Mouse (Mus musculus) lung, embryonic 14.5 days (tissue): ENCODE measurements around the gene Cryaa. TPM values are rescaled to one million over a fixed set of nuclear protein-coding genes. Genes with fewer than 3 reads are reported as not detected.
A peak's percentile ranks its signal among the peaks of the same experiment; 100 is the strongest.

Experiments
- ATAC-seq: fragments of 200-750 bp; cut with Nextera tagmentation; 2 replicates; pipeline ENCODE4 v1.8.0; 2017; ENCODE audit warnings: mild to moderate bottlenecking, moderate TSS enrichment, moderate library complexity; ENCODE audit not compliant: insufficient read depth
- DNase-seq: peaks from one replicate; pipeline ENCODE4 v3.0.0-alpha.2; 2015
- H3K27ac ChIP-seq: fragments of 300-500 bp; sonication (generic); 2 replicates; pipeline ENCODE4 v1.5.1; 2014; ENCODE audit warnings: low read depth, mild to moderate bottlenecking, moderate library complexity
- H3K27me3 ChIP-seq: fragments of 300-500 bp; sonication (generic); 2 replicates; pipeline ENCODE4 v1.6.1; 2014; ENCODE audit warnings: low read length, control low read depth; ENCODE audit not compliant: insufficient read depth
- H3K36me3 ChIP-seq: fragments of 300-500 bp; sonication (generic); 2 replicates; pipeline ENCODE4 v1.6.1; 2014; ENCODE audit warnings: control low read depth; ENCODE audit not compliant: insufficient read depth
- H3K4me1 ChIP-seq: fragments of 300-500 bp; sonication (generic); 2 replicates; pipeline ENCODE4 v1.6.1; 2014; ENCODE audit warnings: antibody characterized with exemption, control low read depth; ENCODE audit not compliant: insufficient read depth
- H3K4me2 ChIP-seq: fragments of 300-500 bp; sonication (generic); 2 replicates; pipeline ENCODE4 v1.6.1; 2014; ENCODE audit warnings: mild to moderate bottlenecking
- H3K4me3 ChIP-seq: fragments of 300-500 bp; sonication (generic); 2 replicates; pipeline ENCODE4 v1.5.1; 2014; ENCODE audit warnings: low read depth, low read length
- H3K9ac ChIP-seq: fragments of 300-500 bp; sonication (generic); 2 replicates; pipeline ENCODE4 v1.6.1; 2014
- H3K9me3 ChIP-seq: fragments of 300-500 bp; sonication (generic); 2 replicates; pipeline ENCODE4 v1.6.1; 2016; ENCODE audit warnings: low read depth, low read length, control low read depth
- CTCF ChIP-seq: IDR thresholded peaks from 2 replicates; pipeline ENCODE4 v1.5.1; 2016; ENCODE audit warnings: antibody characterized with exemption, low read depth
- WGBS: fragments of 180-500 bp; shearing (Covaris S2); extraction: QIAGEN DNeasy Blood & Tissue Kit; methylation state at CpG from one replicate; pipeline ENCODE4 v1.1.7; 2014; 5-methylcytosine and 5-hydroxymethylcytosine counted together
- polyA plus RNA-seq: library from polyadenylated mRNA; unstranded; fragments of >200 nt; fragmentation: Nextera tagmentation; extraction: Ambion mirVana; gene quantifications from 2 replicates; pipeline ENCODE4 v1.2.1, GENCODE M21; 2014

Cryaa gene
- polyA plus RNA-seq, 1 experiment from 2014 or later = not detected

- WGBS = 71% methylated on average over 8 of the region's 8 CpGs
- ATAC-seq = no peak
- DNase-seq = no peak
- Histone ChIP-seq H3K4me1 (peaks cover 6% of the 10 kb centered on the region), H3K27ac (no peak overlapping the region), H3K36me3 (peaks cover 15% of the 10 kb centered on the region), H3K27me3 (no peaks in the 10 kb centered on the region), H3K4me2 (no peak overlapping the region), H3K4me3 (no peak overlapping the region), H3K9ac (no peak overlapping the region), H3K9me3 (no peaks in the 10 kb centered on the region)
- no peak for TF ChIP-seq CTCF
These were observed 16.9 kb upstream of the Cryaa start for GRCm38 (mm10) chr17:31660661-31661250.

GRCm38 (mm10) chr17:31662855-31663254 is 14.8 kb upstream of the Cryaa start:
- 0 out of 2 replicates have a peak, but pooled peaks cover 3% of the 10 kb centered on the region for H3K4me1 ChIP-seq
- no peak overlapping the region for H3K4me2 ChIP-seq
- H3K36me3 ChIP-seq = no peaks in the 10 kb centered on the region
- no peak overlapping the region for H3K9ac ChIP-seq
- no peak; the same call in 1 of the 2 replicates for TF ChIP-seq CTCF
- H3K27me3 ChIP-seq = no peaks in the 10 kb centered on the region
- no peak for DNase-seq
- H3K9me3 ChIP-seq = no peaks in the 10 kb centered on the region
- H3K4me3 ChIP-seq = no peak overlapping the region
- no peak for ATAC-seq
- no peak overlapping the region for H3K27ac ChIP-seq

GRCm38 (mm10) chr17:31664760-31665159 is 12.8 kb upstream of the Cryaa start:
- peak; percentile 88 for TF ChIP-seq CTCF
- no peaks in the 10 kb centered on the region for H3K9me3 ChIP-seq
- WGBS = 4% methylated on average over 4 of the region's 4 CpGs
- ATAC-seq = peak; percentile 75
- H3K4me1 ChIP-seq = no peaks in the 10 kb centered on the region
- no peak overlapping the region for H3K27ac ChIP-seq
- no peaks in the 10 kb centered on the region for H3K27me3 ChIP-seq
- peak; percentile 88 for DNase-seq
- no peak overlapping the region for H3K4me2 ChIP-seq
- H3K4me3 ChIP-seq = no peak overlapping the region
- no peak overlapping the region for H3K9ac ChIP-seq
- no peaks in the 10 kb centered on the region for H3K36me3 ChIP-seq

- no peak for TF ChIP-seq CTCF
- DNase-seq (no peak), ATAC-seq (no peak)
- no peak overlapping the region for H3K4me2 ChIP-seq
- H3K4me1 ChIP-seq = no peaks in the 10 kb centered on the region
- H3K27me3 ChIP-seq = no peaks in the 10 kb centered on the region
- H3K4me3 ChIP-seq = no peak overlapping the region
- H3K27ac ChIP-seq = no peak overlapping the region
- no peaks in the 10 kb centered on the region for H3K36me3 ChIP-seq
- H3K9ac ChIP-seq = no peak overlapping the region
- no peaks in the 10 kb centered on the region for H3K9me3 ChIP-seq
- 59% methylated on average over 8 of the region's 9 CpGs for WGBS
These were observed 9.3 kb upstream of the Cryaa start for GRCm38 (mm10) chr17:31668306-31668705.

GRCm38 (mm10) chr17:31670163-31670562 is 7.4 kb upstream of the Cryaa start:
- DNase-seq (no peak), ATAC-seq (no peak)
- H3K27me3 ChIP-seq = no peaks in the 10 kb centered on the region
- no peak overlapping the region for H3K4me3 ChIP-seq
- no peak overlapping the region for H3K9ac ChIP-seq
- TF ChIP-seq CTCF = no peak
- H3K9me3 ChIP-seq = no peaks in the 10 kb centered on the region
- no peak overlapping the region for H3K4me2 ChIP-seq
- H3K36me3 ChIP-seq = no peaks in the 10 kb centered on the region
- 60% methylated on average over 11 of the region's 11 CpGs for WGBS
- H3K27ac ChIP-seq = no peak overlapping the region
- no peaks in the 10 kb centered on the region for H3K4me1 ChIP-seq

- WGBS = 63% methylated on average over 8 of the region's 8 CpGs
- no peaks in the 10 kb centered on the region for H3K4me1 ChIP-seq
- no peaks in the 10 kb centered on the region for H3K36me3 ChIP-seq
- no peaks in the 10 kb centered on the region for H3K9me3 ChIP-seq
- H3K4me3 ChIP-seq = no peak overlapping the region
- DNase-seq (no peak), ATAC-seq (no peak)
- H3K27ac ChIP-seq = no peak overlapping the region
- no peak overlapping the region for H3K4me2 ChIP-seq
- no peak for TF ChIP-seq CTCF
- no peaks in the 10 kb centered on the region for H3K27me3 ChIP-seq
- H3K9ac ChIP-seq = no peak overlapping the region
These were observed 5.9 kb upstream of the Cryaa start for GRCm38 (mm10) chr17:31671698-31672097.

- Histone ChIP-seq H3K27ac (no peak overlapping the region), H3K4me1 (no peaks in the 10 kb centered on the region), H3K4me2 (no peak overlapping the region), H3K9me3 (no peaks in the 10 kb centered on the region), H3K9ac (no peak overlapping the region), H3K4me3 (no peak overlapping the region), H3K27me3 (no peaks in the 10 kb centered on the region), H3K36me3 (no peaks in the 10 kb centered on the region)
- 69% methylated on average over 12 of the region's 12 CpGs for WGBS
- DNase-seq = no peak
- no peak for ATAC-seq
- no peak for TF ChIP-seq CTCF
These were observed 5.3 kb upstream of the Cryaa start for GRCm38 (mm10) chr17:31672279-31672678.
